Mouse (Mus musculus) hindbrain, embryonic 16.5 days (tissue): ENCODE measurements around the gene Zbtb20. TPM values are rescaled to one million over a fixed set of nuclear protein-coding genes. Genes with fewer than 3 reads are reported as not detected.

Source experiments
- ATAC-seq: fragments of 200-750 bp; cut with Nextera tagmentation; 2 replicates; pipeline ENCODE4 v1.8.0; 2017; ENCODE audit warnings: moderate TSS enrichment, moderate library complexity
- H3K27ac ChIP-seq: fragments of 300-500 bp; sonication (generic); 2 replicates; pipeline ENCODE4 v1.5.1; 2014; ENCODE audit warnings: low read depth, mild to moderate bottlenecking, control low read depth, low read length, moderate library complexity
- H3K27me3 ChIP-seq: fragments of 300-500 bp; sonication (generic); replicated peaks from 2 replicates; pipeline ENCODE4 v1.6.1; 2014; ENCODE audit warnings: low read length; ENCODE audit not compliant: control insufficient read depth, insufficient read depth
- H3K36me3 ChIP-seq: fragments of 300-500 bp; sonication (generic); 2 replicates; pipeline ENCODE4 v1.6.1; 2014; ENCODE audit warnings: mild to moderate bottlenecking, low read length, moderate library complexity, mixed read lengths; ENCODE audit not compliant: control insufficient read depth, insufficient read depth
- H3K4me1 ChIP-seq: fragments of 300-500 bp; sonication (generic); 2 replicates; pipeline ENCODE4 v1.6.1; 2014; ENCODE audit warnings: low read depth, low read length; ENCODE audit not compliant: control insufficient read depth, insufficient read depth
- H3K4me2 ChIP-seq: fragments of 300-500 bp; sonication (generic); 2 replicates; pipeline ENCODE4 v1.6.1; 2014; ENCODE audit warnings: mild to moderate bottlenecking, low read length, control low read depth, moderate library complexity
- H3K4me3 ChIP-seq: fragments of 300-500 bp; sonication (generic); 2 replicates; pipeline ENCODE4 v1.5.1; 2014; ENCODE audit warnings: mild to moderate bottlenecking, low read length, control low read depth, moderate library complexity
- H3K9ac ChIP-seq: fragments of 300-500 bp; sonication (generic); 2 replicates; pipeline ENCODE4 v1.6.1; 2014; ENCODE audit warnings: low read depth, mild to moderate bottlenecking, control low read depth, low read length, moderate library complexity
- H3K9me3 ChIP-seq: fragments of 300-500 bp; sonication (generic); 2 replicates; pipeline ENCODE4 v1.6.1; 2014; ENCODE audit warnings: mild to moderate bottlenecking, low read length, moderate library complexity; ENCODE audit not compliant: control insufficient read depth
- WGBS: fragments of 180-500 bp; shearing (Covaris S2); extraction: QIAGEN DNeasy Blood & Tissue Kit; methylation state at CpG from one replicate; pipeline ENCODE4 v1.1.7; 2014; 5-methylcytosine and 5-hydroxymethylcytosine counted together
- polyA plus RNA-seq: library from polyadenylated mRNA; unstranded; fragments of >200 nt; fragmentation: Nextera tagmentation; extraction: Ambion mirVana; gene quantifications from 2 replicates; pipeline ENCODE4 v1.2.1, GENCODE M21; 2015

The Zbtb20 gene
- polyA plus RNA-seq, 1 experiment from 2014 or later, result 46.6 TPM

- 63% methylated on average over 1 of the region's 1 CpGs for WGBS
Observed at GRCm38 (mm10) chr16:43333265-43333664, 457.6 kb downstream of the Zbtb20 start.

DNA sequence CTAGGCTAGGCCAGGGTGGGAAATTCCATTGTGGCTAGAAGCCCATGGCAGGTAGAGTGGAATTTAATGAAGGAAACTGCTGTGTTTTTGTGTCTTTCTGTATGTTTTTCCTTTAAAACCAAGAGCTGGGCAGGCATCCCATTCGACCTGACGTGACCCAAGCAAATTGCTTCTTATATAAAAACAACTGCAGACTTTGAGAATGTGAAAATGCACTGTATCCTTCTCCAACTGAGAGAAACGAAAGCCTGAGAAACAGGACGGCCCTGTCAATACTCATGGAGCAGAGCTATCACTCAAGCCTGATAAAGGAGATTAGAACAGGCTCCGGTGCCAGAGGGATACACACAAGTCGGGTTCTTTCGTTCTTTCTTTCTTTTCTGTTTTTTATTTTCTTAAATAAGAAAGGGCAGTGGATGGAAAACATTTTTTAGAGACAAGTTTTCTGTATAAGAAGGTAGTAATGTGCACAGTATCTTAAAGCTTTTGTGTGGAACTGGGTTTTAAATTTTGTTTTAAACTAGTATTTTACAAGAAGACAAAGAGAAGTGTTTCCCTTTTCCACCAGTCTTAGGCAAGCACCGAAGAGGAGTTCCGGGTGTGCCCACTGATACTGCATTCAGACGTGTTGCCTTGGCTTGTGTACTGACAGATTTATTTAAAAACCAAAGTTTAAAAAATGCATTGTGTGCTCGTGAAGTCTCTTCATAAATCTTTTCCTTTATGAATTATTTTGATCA lies 458.9 kb downstream of the Zbtb20 start:
- Histone ChIP-seq H3K4me2 (no peak overlapping the region), H3K27ac (peak overlapping the region; percentile 29; the same call in 1 of the 2 replicates)
- 37% methylated on average over 11 of the region's 11 CpGs for WGBS

More at GRCm38 (mm10) chr16:43333265-43333664, 457.6 kb downstream of the Zbtb20 start:
- no peaks in the 10 kb centered on the region for H3K27me3 ChIP-seq
- H3K27ac ChIP-seq, result no peak overlapping the region
- H3K4me3 ChIP-seq, result no peak overlapping the region
- ATAC-seq, result no peak
- peaks cover 5% of the 10 kb centered on the region for H3K4me1 ChIP-seq
- no peak overlapping the region for H3K4me2 ChIP-seq
- H3K36me3 ChIP-seq, result no peaks in the 10 kb centered on the region
- no peaks in the 10 kb centered on the region for H3K9me3 ChIP-seq
- no peak overlapping the region for H3K9ac ChIP-seq

GRCm38 (mm10) chr16:43335151-43335823 lies 459.6 kb downstream of the Zbtb20 start:
- Histone ChIP-seq H3K9ac (no peak overlapping the region), H3K27ac (peak overlapping the region; percentile 29; the same call in 1 of the 2 replicates)
- WGBS, result 69% methylated on average over 8 of the region's 8 CpGs

More for the DNA sequence above, 458.9 kb downstream of the Zbtb20 start:
- no peak overlapping the region for H3K9ac ChIP-seq
- H3K4me1 ChIP-seq, result peaks cover 5% of the 10 kb centered on the region
- H3K4me3 ChIP-seq, result no peak overlapping the region
- ATAC-seq, result peak; percentile 64; the same call in 1 of the 2 replicates
- H3K36me3 ChIP-seq, result no peaks in the 10 kb centered on the region
- no peaks in the 10 kb centered on the region for H3K9me3 ChIP-seq
- H3K27me3 ChIP-seq, result no peaks in the 10 kb centered on the region

GRCm38 (mm10) chr16:43335824-43336215 lies 460.1 kb downstream of the Zbtb20 start:
- peaks cover 5% of the 10 kb centered on the region for H3K4me1 ChIP-seq

More at GRCm38 (mm10) chr16:43335151-43335823, 459.6 kb downstream of the Zbtb20 start:
- Histone ChIP-seq H3K36me3 (no peaks in the 10 kb centered on the region), H3K9me3 (no peaks in the 10 kb centered on the region), H3K27me3 (no peaks in the 10 kb centered on the region), H3K4me1 (peaks cover 5% of the 10 kb centered on the region), H3K4me3 (no peak overlapping the region), H3K4me2 (no peak overlapping the region)
- no peak for ATAC-seq

GRCm38 (mm10) chr16:43340712-43341111 lies 465.0 kb downstream of the Zbtb20 start:
- Histone ChIP-seq H3K27ac (no peak overlapping the region), H3K9ac (no peak overlapping the region), H3K4me2 (no peak overlapping the region), H3K9me3 (no peaks in the 10 kb centered on the region), H3K4me3 (no peak overlapping the region), H3K36me3 (no peaks in the 10 kb centered on the region), H3K27me3 (no peaks in the 10 kb centered on the region), H3K4me1 (no peaks in the 10 kb centered on the region)
- ATAC-seq, result no peak
- 89% methylated on average over 4 of the region's 4 CpGs for WGBS

More at GRCm38 (mm10) chr16:43335824-43336215, 460.1 kb downstream of the Zbtb20 start:
- Histone ChIP-seq H3K36me3 (no peaks in the 10 kb centered on the region), H3K27me3 (no peaks in the 10 kb centered on the region), H3K4me3 (no peak overlapping the region), H3K27ac (no peak overlapping the region), H3K9ac (no peak overlapping the region), H3K4me2 (no peak overlapping the region), H3K9me3 (no peaks in the 10 kb centered on the region)
- WGBS, result 90% methylated on average over 4 of the region's 4 CpGs
- ATAC-seq, result no peak

- Histone ChIP-seq H3K4me3 (no peak overlapping the region), H3K27ac (no peak overlapping the region), H3K36me3 (no peaks in the 10 kb centered on the region), H3K9me3 (no peaks in the 10 kb centered on the region), H3K9ac (no peak overlapping the region), H3K4me1 (no peaks in the 10 kb centered on the region), H3K27me3 (no peaks in the 10 kb centered on the region), H3K4me2 (no peak overlapping the region)
- no peak for ATAC-seq
Observed at GRCm38 (mm10) chr16:43341916-43342455, 466.3 kb downstream of the Zbtb20 start.

GRCm38 (mm10) chr16:43346094-43346493 lies 470.4 kb downstream of the Zbtb20 start:
- Histone ChIP-seq H3K4me3 (no peak overlapping the region), H3K4me2 (no peak overlapping the region), H3K27ac (no peak overlapping the region), H3K36me3 (no peaks in the 10 kb centered on the region), H3K4me1 (no peaks in the 10 kb centered on the region), H3K9ac (no peak overlapping the region), H3K9me3 (no peaks in the 10 kb centered on the region), H3K27me3 (no peaks in the 10 kb centered on the region)
- no peak for ATAC-seq

GRCm38 (mm10) chr16:43355776-43356645 lies 480.3 kb downstream of the Zbtb20 start:
- ATAC-seq, result no peak
- H3K4me3 ChIP-seq, result no peak overlapping the region
- H3K4me1 ChIP-seq, result no peaks in the 10 kb centered on the region
- WGBS, result 84% methylated on average over 9 of the region's 9 CpGs
- no peak overlapping the region for H3K9ac ChIP-seq
- H3K9me3 ChIP-seq, result no peaks in the 10 kb centered on the region
- H3K36me3 ChIP-seq, result no peaks in the 10 kb centered on the region
- no peak overlapping the region for H3K4me2 ChIP-seq
- H3K27me3 ChIP-seq, result no peaks in the 10 kb centered on the region
- H3K27ac ChIP-seq, result no peak overlapping the region
